Mouse (Mus musculus) megakaryocyte, embryonic 14.5 days (primary cell): ENCODE measurements at regions not wholly inside any gene's neighbourhood (a gene's known extent, or its start where the extent isn't known, plus 50 kb on each side); places are given as distances from the start of the nearest gene placed in this dataset.

Experiments used
- H3K27me3 ChIP-seq: replicated peaks from 2 replicates; pipeline ENCODE3; 2012; ENCODE audit warnings: inconsistent platforms
- H3K36me3 ChIP-seq: replicated peaks from 2 replicates; pipeline ENCODE3; 2012; ENCODE audit warnings: low read length, inconsistent platforms, mixed read lengths
- H3K4me1 ChIP-seq: 2 replicates; pipeline ENCODE4 v1.6.1; 2012; ENCODE audit warnings: inconsistent platforms
- H3K4me3 ChIP-seq: replicated peaks from 2 replicates; pipeline ENCODE3; 2012; ENCODE audit warnings: moderate library complexity, mild to moderate bottlenecking, inconsistent platforms
- H3K9me3 ChIP-seq: 2 replicates; pipeline ENCODE4 v1.6.1; 2012; ENCODE audit warnings: inconsistent platforms
- FLI1 ChIP-seq: IDR thresholded peaks from 2 replicates; pipeline ENCODE4 v1.6.1; 2012; ENCODE audit warnings: low read length, inconsistent platforms, mixed read lengths
- GATA1 ChIP-seq: IDR thresholded peaks from 3 replicates; pipeline ENCODE4 v1.6.1; 2012; ENCODE audit warnings: mixed read lengths, low read length, inconsistent platforms, borderline replicate concordance

- Histone ChIP-seq H3K4me3 (no peak overlapping the region), H3K9me3 (peaks cover 11% of the 10 kb centered on the region), H3K36me3 (no peaks in the 10 kb centered on the region), H3K4me1 (no peaks in the 10 kb centered on the region), H3K27me3 (no peaks in the 10 kb centered on the region)
- TF ChIP-seq FLI1 = no peak
- TF ChIP-seq GATA1 = no peak
Observed at GRCm38 (mm10) chr1:73089636-73090035, 73.9 kb upstream of the Tnp1 start.

GRCm38 (mm10) chr1:73088494-73088893, 72.8 kb upstream of the Tnp1 start:
- Histone ChIP-seq H3K9me3 (peaks cover 11% of the 10 kb centered on the region), H3K36me3 (no peaks in the 10 kb centered on the region), H3K4me1 (no peaks in the 10 kb centered on the region), H3K27me3 (no peaks in the 10 kb centered on the region), H3K4me3 (no peak overlapping the region)
- TF ChIP-seq FLI1 = no peak
- TF ChIP-seq GATA1 = no peak

- no peak for TF ChIP-seq GATA1
Observed at GRCm38 (mm10) chr1:73084946-73085345, 69.2 kb upstream of the Tnp1 start.

GRCm38 (mm10) chr1:73083396-73083795, 67.7 kb upstream of the Tnp1 start:
- no peak overlapping the region for H3K4me3 ChIP-seq
- TF ChIP-seq GATA1 (no peak), FLI1 (no peak)
- peaks cover 10% of the 10 kb centered on the region for H3K9me3 ChIP-seq
- no peaks in the 10 kb centered on the region for H3K36me3 ChIP-seq
- no peaks in the 10 kb centered on the region for H3K4me1 ChIP-seq
- H3K27me3 ChIP-seq = no peaks in the 10 kb centered on the region

More at GRCm38 (mm10) chr1:73084946-73085345, 69.2 kb upstream of the Tnp1 start:
- H3K9me3 ChIP-seq = peaks cover 11% of the 10 kb centered on the region
- H3K4me1 ChIP-seq = no peaks in the 10 kb centered on the region
- H3K27me3 ChIP-seq = no peaks in the 10 kb centered on the region
- H3K36me3 ChIP-seq = no peaks in the 10 kb centered on the region
- H3K4me3 ChIP-seq = no peak overlapping the region

- Histone ChIP-seq H3K9me3 (peaks cover 31% of the 10 kb centered on the region), H3K27me3 (no peaks in the 10 kb centered on the region), H3K4me1 (no peaks in the 10 kb centered on the region), H3K36me3 (no peaks in the 10 kb centered on the region), H3K4me3 (no peak overlapping the region)
- TF ChIP-seq FLI1 (no peak), GATA1 (no peak)
Observed at GRCm38 (mm10) chr1:73079518-73079917, 63.8 kb upstream of the Tnp1 start.

GRCm38 (mm10) chr1:73077156-73077555, 61.4 kb upstream of the Tnp1 start:
- no peaks in the 10 kb centered on the region for H3K27me3 ChIP-seq
- H3K36me3 ChIP-seq = no peaks in the 10 kb centered on the region
- no peak overlapping the region for H3K4me3 ChIP-seq
- TF ChIP-seq GATA1 (no peak), FLI1 (no peak)
- no peaks in the 10 kb centered on the region for H3K4me1 ChIP-seq
- H3K9me3 ChIP-seq = peaks cover 36% of the 10 kb centered on the region

- Histone ChIP-seq H3K9me3 (peaks cover 40% of the 10 kb centered on the region), H3K27me3 (no peaks in the 10 kb centered on the region), H3K36me3 (no peaks in the 10 kb centered on the region), H3K4me1 (no peaks in the 10 kb centered on the region), H3K4me3 (no peak overlapping the region)
- TF ChIP-seq GATA1 = no peak
- TF ChIP-seq FLI1 = no peak
Observed at GRCm38 (mm10) chr1:73075699-73076373, 60.1 kb upstream of the Tnp1 start.

GRCm38 (mm10) chr1:73075159-73075558, 59.5 kb upstream of the Tnp1 start:
- TF ChIP-seq GATA1 (no peak), FLI1 (no peak)
- H3K4me3 ChIP-seq = no peak overlapping the region
- H3K4me1 ChIP-seq = no peaks in the 10 kb centered on the region
- H3K9me3 ChIP-seq = peaks cover 40% of the 10 kb centered on the region
- no peaks in the 10 kb centered on the region for H3K36me3 ChIP-seq
- H3K27me3 ChIP-seq = no peaks in the 10 kb centered on the region

- no peak overlapping the region for H3K4me3 ChIP-seq
- H3K36me3 ChIP-seq = no peaks in the 10 kb centered on the region
- H3K4me1 ChIP-seq = no peaks in the 10 kb centered on the region
- peaks cover 40% of the 10 kb centered on the region for H3K9me3 ChIP-seq
- H3K27me3 ChIP-seq = no peaks in the 10 kb centered on the region
- TF ChIP-seq FLI1 (no peak), GATA1 (no peak)
Observed at GRCm38 (mm10) chr1:73074525-73074924, 58.8 kb upstream of the Tnp1 start.

- TF ChIP-seq FLI1 (no peak), GATA1 (no peak)
Observed at GRCm38 (mm10) chr1:73072237-73072904, 56.7 kb upstream of the Tnp1 start.

More at GRCm38 (mm10) chr1:73072237-73072904, 56.7 kb upstream of the Tnp1 start:
- Histone ChIP-seq H3K4me3 (no peak overlapping the region), H3K27me3 (no peaks in the 10 kb centered on the region), H3K4me1 (no peaks in the 10 kb centered on the region), H3K36me3 (no peaks in the 10 kb centered on the region), H3K9me3 (peaks cover 29% of the 10 kb centered on the region)
